Mouse (Mus musculus) 416B (cell line): ENCODE measurements at regions not wholly inside any gene's neighbourhood (a gene's known extent, or its start where the extent isn't known, plus 50 kb on each side); places are given as distances from the start of the nearest gene placed in this dataset.

Source experiments
- DNase-seq: peaks from one replicate; pipeline ENCODE4 v3.0.0; 2011; ENCODE audit warnings: low read depth

- DNase-seq: no peak
Measured at GRCm38 (mm10) chr9:41833408-41833807, 290.7 kb downstream of the Sorl1 start.

DNA sequence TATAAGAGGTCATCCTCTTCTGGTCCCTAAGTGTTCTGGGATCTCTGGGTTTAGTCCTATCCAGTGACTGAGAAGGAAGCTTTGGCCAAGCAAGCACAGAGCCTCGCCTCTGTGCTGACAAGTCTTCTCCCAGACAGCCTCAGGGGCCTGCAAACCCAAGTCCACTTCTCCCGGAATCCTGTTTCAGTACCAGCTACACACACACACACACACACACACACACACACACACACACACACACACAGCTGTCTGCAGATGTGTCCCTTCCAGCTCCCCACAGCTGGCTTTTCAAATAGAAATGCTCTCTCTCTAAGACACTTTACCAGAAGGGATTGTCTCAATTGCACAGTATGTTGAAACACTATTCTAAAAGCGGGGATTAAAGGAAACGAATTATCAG, 296.7 kb downstream of the Sorl1 start:
- DNase-seq: no peak

DNA sequence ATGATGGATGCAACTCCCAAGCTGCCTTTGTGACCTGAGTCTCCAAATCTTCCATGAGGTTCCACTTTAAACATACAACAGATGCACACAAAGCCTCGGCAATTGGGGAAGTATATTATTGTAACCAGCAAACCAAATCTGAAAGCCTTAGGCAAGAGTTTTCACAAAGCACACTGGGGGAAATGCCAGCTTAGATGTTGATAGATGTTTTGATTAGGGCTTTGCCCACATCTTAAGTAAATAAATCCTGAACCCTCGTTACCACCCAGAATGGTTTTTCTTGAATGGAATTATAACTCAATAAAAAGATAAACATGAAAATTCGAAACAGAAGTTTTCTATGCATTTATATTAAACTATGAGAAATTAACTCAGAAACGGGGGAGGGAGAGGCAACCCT, 302.7 kb downstream of the Sorl1 start:
- DNase-seq: no peak

GRCm38 (mm10) chr9:41817740-41818461, 306.2 kb downstream of the Sorl1 start:
- no peak for DNase-seq

GRCm38 (mm10) chr9:41815921-41816320, 308.2 kb downstream of the Sorl1 start:
- DNase-seq: peak; percentile 2

DNA sequence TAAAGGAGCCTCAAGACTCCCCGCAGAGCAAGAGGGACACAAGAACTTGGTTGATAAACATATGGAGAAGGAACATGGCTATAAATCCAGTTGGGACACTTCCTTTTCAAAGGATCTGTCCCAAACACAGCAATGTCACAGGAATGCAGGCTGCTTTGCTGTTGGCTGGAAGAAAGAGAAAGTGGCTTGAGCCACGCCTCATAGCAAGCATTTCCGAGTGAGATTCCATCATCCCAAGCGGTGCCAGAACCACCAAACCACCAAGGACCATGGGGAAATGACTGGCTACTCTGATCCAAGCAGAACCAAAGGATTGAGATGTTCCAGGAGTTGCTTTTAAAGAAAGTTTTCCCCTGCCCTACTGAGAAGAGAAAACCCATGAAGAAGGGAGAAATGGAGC, 314.8 kb downstream of the Sorl1 start:
- no peak for DNase-seq

- no peak for DNase-seq
Measured at GRCm38 (mm10) chr9:41808791-41809190, 315.3 kb downstream of the Sorl1 start.

DNA sequence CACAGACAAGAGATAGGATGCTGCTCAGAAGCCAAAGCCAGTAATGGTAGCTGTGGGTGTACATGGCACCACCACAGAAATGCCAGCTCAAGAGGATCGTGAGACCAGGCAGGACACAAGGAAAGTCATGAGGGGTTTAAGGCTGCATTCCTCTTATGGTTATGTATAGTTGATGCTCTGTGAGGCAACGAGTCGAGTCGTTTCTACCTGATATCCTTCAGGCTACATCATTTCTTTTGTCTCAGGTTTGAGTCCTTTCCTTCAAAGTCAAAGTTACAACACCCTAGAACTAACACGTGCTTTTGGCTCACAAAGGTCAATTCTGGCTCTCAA, 317.8 kb downstream of the Sorl1 start:
- DNase-seq: no peak

- DNase-seq: no peak
Measured at GRCm38 (mm10) chr9:41805491-41806288, 318.4 kb downstream of the Sorl1 start.

GRCm38 (mm10) chr9:41804711-41805331, 319.3 kb downstream of the Sorl1 start:
- no peak for DNase-seq

GRCm38 (mm10) chr9:41803680-41804460, 320.2 kb downstream of the Sorl1 start:
- no peak for DNase-seq

GRCm38 (mm10) chr9:41801376-41801775, 322.7 kb downstream of the Sorl1 start:
- DNase-seq: no peak

- DNase-seq: no peak
Measured at GRCm38 (mm10) chr9:41792830-41793213, 331.3 kb downstream of the Sorl1 start.

GRCm38 (mm10) chr9:41792173-41792829, 331.8 kb downstream of the Sorl1 start:
- no peak for DNase-seq

DNA sequence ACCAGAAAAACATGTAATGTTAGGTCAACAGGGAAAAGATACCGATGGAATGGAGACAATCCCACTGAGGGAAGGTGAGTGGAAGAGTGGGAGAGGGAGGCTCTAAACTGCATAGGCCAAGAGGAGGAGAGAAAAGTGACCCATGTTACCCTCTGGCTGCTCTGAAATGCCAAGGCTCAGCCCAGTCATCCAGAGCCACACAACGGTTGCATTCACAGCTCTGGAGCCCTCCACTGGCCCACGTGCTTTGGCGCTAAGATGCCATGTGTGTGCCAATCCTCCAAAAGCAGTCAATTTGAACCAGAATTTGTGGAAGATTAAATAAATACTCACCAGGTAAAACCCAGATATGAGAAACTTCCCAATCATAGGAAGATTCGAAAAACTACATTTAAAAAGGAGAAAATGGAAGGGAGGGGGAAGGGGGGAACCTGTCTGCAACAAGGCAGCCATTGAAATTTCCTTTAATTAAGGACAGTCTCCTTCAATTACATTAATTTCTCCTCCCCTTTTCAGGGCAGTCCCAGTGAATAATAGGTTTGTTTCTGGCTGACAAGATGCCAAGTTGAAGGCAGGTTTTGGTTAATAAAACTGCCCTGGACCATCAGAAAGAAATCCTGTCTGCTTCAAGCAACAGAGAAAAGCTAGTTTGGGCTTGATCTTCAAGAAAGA, 332.5 kb downstream of the Sorl1 start:
- no peak for DNase-seq

DNA sequence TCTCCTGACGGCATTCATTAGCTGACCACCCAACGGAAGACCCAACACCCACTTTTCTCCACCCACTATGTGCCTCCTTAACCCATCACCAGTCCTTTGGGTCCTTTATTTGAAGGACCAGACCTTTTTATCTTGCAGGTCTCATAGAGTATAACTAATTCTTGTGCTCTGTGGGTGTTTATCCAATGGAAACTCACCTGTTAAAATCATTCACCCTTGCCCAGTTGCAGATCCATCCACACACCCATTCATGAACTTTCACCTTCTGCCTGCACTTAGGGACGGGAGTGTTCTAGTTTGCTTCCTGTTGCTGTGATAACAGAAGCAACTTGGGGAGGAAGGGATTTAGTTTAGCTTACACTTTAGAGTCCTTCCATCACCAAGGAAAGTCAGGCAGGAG, 339.0 kb downstream of the Sorl1 start:
- no peak for DNase-seq

DNA sequence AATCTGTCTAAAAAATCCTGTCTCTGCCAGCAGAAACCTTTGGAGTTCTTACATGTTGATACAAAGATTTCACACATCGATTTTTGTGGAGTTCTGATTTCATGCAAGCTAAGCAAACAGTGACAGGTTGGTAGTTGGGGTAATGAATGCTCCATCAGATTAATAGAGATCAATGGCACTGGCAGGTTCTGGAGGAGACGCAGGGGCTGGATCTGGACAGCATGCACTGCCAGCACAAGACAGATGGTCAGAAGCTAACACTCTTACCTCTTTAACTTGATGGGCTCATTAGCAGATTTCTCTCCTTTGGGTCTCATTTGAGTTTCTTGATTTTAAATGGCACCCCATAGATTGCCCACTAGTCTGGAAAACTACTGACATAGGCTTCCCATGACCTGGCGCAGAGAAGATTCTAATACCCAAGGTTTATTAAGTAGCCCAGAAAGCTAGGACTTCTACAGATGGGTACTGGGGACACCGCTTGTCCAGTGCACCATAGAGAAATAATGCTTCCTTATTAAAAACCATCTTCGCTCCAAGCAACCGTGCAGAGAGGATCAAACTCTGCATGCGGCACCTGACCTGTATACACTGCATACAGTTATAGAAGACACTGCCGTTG, 351.7 kb downstream of the Sorl1 start:
- DNase-seq: no peak

DNA sequence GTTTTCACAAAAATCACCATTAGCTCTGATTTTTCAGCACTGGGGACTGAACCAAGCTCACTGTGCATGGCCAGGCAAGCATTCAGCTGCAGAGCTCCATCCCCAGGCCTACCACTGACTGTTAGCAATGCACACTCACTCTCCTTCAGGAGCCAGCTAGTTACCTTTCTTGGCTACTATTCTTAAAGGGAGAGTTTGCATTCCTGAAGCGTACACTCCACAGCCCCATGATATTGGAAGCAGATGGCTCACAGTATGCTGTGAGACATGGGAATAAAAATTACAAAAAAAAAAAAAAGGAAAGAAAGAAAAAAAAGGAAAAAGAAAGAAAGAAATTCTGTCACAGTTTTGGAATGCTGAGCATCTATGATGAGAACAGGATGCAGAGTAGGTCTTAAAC, 352.8 kb downstream of the Sorl1 start:
- no peak for DNase-seq

DNA sequence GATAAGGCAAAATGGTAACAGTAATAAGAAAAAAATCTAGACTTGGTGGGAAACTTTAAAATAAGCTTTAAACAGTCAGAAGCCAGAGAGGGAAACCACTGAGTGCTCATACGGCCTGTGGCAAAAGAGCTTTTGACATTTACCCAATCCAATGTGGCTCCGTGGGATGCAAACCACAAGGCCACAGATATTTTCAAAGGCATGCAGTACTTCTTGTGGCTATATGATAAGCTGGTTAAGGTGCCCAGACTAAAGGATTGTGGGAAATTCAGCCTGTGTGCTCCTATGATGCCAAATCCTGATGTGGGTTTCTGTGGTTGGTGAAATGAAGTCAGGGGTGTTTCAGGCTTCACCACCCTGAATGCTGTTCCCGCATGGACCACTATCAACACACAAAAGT, 355.8 kb downstream of the Sorl1 start:
- DNase-seq: no peak

DNA sequence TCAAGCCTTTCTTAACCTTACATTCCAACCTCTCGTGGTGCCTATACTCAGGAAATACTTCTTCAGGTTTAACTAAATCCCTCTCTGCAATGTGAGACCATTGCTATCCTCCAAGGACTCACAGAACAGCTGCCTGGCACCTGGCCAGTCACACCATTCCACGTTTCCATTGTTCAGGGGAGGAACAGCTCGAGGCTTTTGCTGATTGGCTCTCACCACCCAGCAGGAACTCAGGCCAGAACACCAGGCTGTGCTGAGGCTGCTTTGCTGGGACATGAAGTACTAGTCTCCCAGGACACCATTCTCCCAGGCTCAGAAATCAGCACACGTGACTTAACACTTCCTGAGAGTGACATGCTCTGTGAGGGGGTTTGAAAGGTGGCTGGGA, 357.6 kb downstream of the Sorl1 start:
- no peak for DNase-seq
